Mouse (Mus musculus) lung, adult 2 months (tissue): ENCODE results near the gene Gm21761. TPM values are rescaled to one million over a fixed set of nuclear protein-coding genes. Genes with fewer than 3 reads are reported as not detected.
"Not testable (repeated sequence)": the region's sequence is repeated elsewhere in the genome, so short reads cannot be mapped to it uniquely, and the experiment has no call there.

Source experiments
- DNase-seq: peaks from one replicate; pipeline ENCODE4 v3.0.0; 2022
- H3K4me1 ChIP-seq: fragments of 200-500 bp; 2 replicates; pipeline ENCODE4 v1.6.1; 2011; ENCODE audit warnings: low read length; ENCODE audit not compliant: control insufficient read depth, insufficient read depth
- H3K4me3 ChIP-seq: fragments of 200-500 bp; replicated peaks from 2 replicates; pipeline ENCODE3; 2011; ENCODE audit warnings: low read depth, mild to moderate bottlenecking, control low read depth, low read length; ENCODE audit errors: extremely low read depth
- WGBS: fragments of 180-500 bp; shearing (Covaris S2); methylation state at CpG from one replicate; pipeline ENCODE4 v1.1.7; 2018; 5-methylcytosine and 5-hydroxymethylcytosine counted together
- polyA plus RNA-seq: library from polyadenylated mRNA; depleted of rRNA; stranded (reverse); fragments of >200 nt; gene quantifications from 2 replicates; pipeline ENCODE4 v1.2.3, GENCODE M21; 2012; rRNA removed

The Gm21761 gene
- polyA plus RNA-seq, 1 experiment = not detected

- not testable (repeated sequence) for DNase-seq, H3K4me1 ChIP-seq, H3K4me3 ChIP-seq
- 54% methylated on average over 6 of the region's 7 CpGs for WGBS
These were observed 64.6 kb downstream of the Gm21761 start for GRCm38 (mm10) chr13:119864395-119864999.

GRCm38 (mm10) chr13:119862399-119862798 is 66.7 kb downstream of the Gm21761 start:
- WGBS = no CpG with 5 or more reads among the region's 6 CpGs

More at GRCm38 (mm10) chr13:119862399-119862798, 66.7 kb downstream of the Gm21761 start:
- H3K4me1 ChIP-seq, DNase-seq, H3K4me3 ChIP-seq: not testable (repeated sequence)

Other genes with a start within 250 kb of the Gm21761 start
- gene Hmgcs1, start 238.9 kb downstream of the Gm21761 start, polyA plus RNA-seq = 21.3 and 46.3 TPM in 2 replicates
- gene Nim1k, start 173.4 kb downstream of the Gm21761 start, polyA plus RNA-seq = 0.62 and 0.68 TPM in 2 replicates
- 6.5 and 11.2 TPM in 2 replicates for gene Zfp131, start 138.4 kb downstream of the Gm21761 start, polyA plus RNA-seq
- gene AF067063, start 99.1 kb downstream of the Gm21761 start, polyA plus RNA-seq = not detected in 2 replicates
- gene D13Ertd608e, start 93.3 kb downstream of the Gm21761 start, polyA plus RNA-seq = 0.34 TPM in 1 of 2 replicates, not detected in the other
- gene Tcstv1, start 34.5 kb downstream of the Gm21761 start, polyA plus RNA-seq = not detected in 2 replicates
- not detected in 2 replicates for gene B020031M17Rik, start 21.5 kb upstream of the Gm21761 start, polyA plus RNA-seq
- 0.45 TPM in 1 of 2 replicates, not detected in the other for gene Gm36079, start 97.7 kb upstream of the Gm21761 start, polyA plus RNA-seq
- 1.7 and 2.8 TPM in 2 replicates for gene Gm21188, start 122.9 kb upstream of the Gm21761 start, polyA plus RNA-seq
- not detected in 2 replicates for gene Gm20767, start 211.0 kb upstream of the Gm21761 start, polyA plus RNA-seq
- not detected in 2 replicates for gene Gm21818, start 243.2 kb upstream of the Gm21761 start, polyA plus RNA-seq